Mouse (Mus musculus): ENCODE results near the gene Rassf1.

DNA sequence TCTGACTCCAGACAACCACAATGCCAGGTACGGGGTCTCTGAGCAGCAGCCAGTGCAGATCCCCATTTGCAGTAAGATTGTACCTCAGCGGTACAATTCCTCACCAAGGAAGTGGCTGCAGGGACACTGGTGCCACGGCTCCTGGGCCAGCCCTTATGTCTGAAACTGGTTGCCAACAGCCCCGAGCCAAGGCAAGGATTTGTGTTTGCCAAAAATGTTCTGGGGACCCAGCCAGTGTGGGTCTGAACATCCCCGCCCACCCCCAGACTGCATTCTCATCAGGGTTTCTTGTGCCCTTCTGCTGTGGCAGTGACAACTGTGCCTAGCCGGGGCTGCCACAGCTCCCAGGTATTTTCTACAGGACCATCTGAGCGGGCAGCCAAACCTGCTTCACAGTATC, 13.1 kb upstream of the Rassf1 start:
- TF ChIP-seq FLI1 (IDR thresholded peaks at IDR 0.05; ENCODE audit: low read length) (no peak), GATA1 (IDR thresholded peaks at IDR 0.05; ENCODE audit: borderline replicate concordance, low read length) (no peak)

Measured in megakaryocyte, embryonic 14.5 days (primary cell).